Mouse (Mus musculus): Measurements from ENCODE around the gene Arl4d. TPM values are rescaled to one million over a fixed set of nuclear protein-coding genes. Genes with fewer than 3 reads are reported as not detected.
"Not testable (repeated sequence)": the region's sequence is repeated elsewhere in the genome, so short reads cannot be mapped to it uniquely, and the experiment has no call there.

Gene Arl4d
- polyA plus RNA-seq, 1 experiment from 2014 or later, result 4.3 TPM

- H3K4me3 ChIP-seq, result peak overlapping the region; percentile 45
- under 1% methylated on average over 38 of the region's 40 CpGs for WGBS
- H3K27ac ChIP-seq (replicated peaks), result peak overlapping the region; percentile 98
- H3K9me3 ChIP-seq (replicated peaks); H3K4me1 ChIP-seq; H3K36me3 ChIP-seq; H3K27me3 ChIP-seq (ENCODE audit: low read depth, poor library complexity, severe bottlenecking): not testable (repeated sequence)
- peak; percentile 86 for DNase-seq (ENCODE audit: low spot score)
These were observed 7.2 kb upstream of the Arl4d start for GRCm38 (mm10) chr11:101657886-101658750.

GRCm38 (mm10) chr11:101658751-101659558 is 6.4 kb upstream of the Arl4d start:
- Histone ChIP-seq H3K4me3 (no peak overlapping the region), H3K4me1 (peaks cover 8% of the 10 kb centered on the region), H3K27ac (replicated peaks) (peak overlapping the region; percentile 59; the same call in 1 of the 2 replicates), H3K36me3 (no peaks in the 10 kb centered on the region), H3K27me3 (ENCODE audit: low read depth, poor library complexity, severe bottlenecking) (no peaks in the 10 kb centered on the region), H3K9me3 (replicated peaks) (no peaks in the 10 kb centered on the region)
- WGBS, result 37% methylated on average over 10 of the region's 10 CpGs
- DNase-seq (ENCODE audit: low spot score), result peak; percentile 73

DNA sequence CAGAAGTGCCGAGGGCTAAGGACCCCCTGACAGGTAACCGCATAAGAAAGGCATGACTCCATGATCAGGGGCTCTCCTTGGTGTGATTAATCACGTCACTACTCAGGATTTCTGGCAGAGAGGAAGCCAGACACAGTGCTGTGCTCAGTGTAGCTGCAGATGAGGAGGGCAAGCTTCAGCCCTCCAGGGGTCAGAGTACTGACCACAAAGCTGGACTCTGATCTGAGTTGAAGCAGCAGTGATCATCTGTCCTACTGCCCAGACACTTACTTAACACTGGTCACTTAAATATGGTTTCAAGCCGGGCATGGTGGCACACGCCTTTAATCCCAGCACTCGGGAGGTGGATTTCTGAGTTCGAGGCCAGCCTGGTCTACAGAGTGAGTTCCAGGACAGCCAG is 4.2 kb upstream of the Arl4d start:
- Histone ChIP-seq H3K9me3 (replicated peaks) (no peaks in the 10 kb centered on the region), H3K27me3 (ENCODE audit: low read depth, poor library complexity, severe bottlenecking) (peaks cover 4% of the 10 kb centered on the region), H3K27ac (replicated peaks) (no peak overlapping the region), H3K4me3 (no peak overlapping the region), H3K4me1 (peaks cover 19% of the 10 kb centered on the region), H3K36me3 (no peaks in the 10 kb centered on the region)
- DNase-seq (ENCODE audit: low spot score), result no peak
- WGBS, result 81% methylated on average over 7 of the region's 7 CpGs

GRCm38 (mm10) chr11:101661786-101662185 is 3.6 kb upstream of the Arl4d start:
- Histone ChIP-seq H3K9me3 (replicated peaks) (no peaks in the 10 kb centered on the region), H3K4me1 (peaks cover 23% of the 10 kb centered on the region), H3K27me3 (ENCODE audit: low read depth, poor library complexity, severe bottlenecking) (peaks cover 10% of the 10 kb centered on the region), H3K27ac (replicated peaks) (no peak overlapping the region), H3K36me3 (no peaks in the 10 kb centered on the region), H3K4me3 (no peak overlapping the region)
- 77% methylated on average over 5 of the region's 5 CpGs for WGBS
- DNase-seq (ENCODE audit: low spot score), result no peak

GRCm38 (mm10) chr11:101663229-101664027 is 1.9 kb upstream of the Arl4d start:
- no peak overlapping the region for H3K4me3 ChIP-seq
- no peak for DNase-seq (ENCODE audit: low spot score)
- H3K4me1 ChIP-seq, result peaks cover 26% of the 10 kb centered on the region
- H3K27ac ChIP-seq (replicated peaks), result no peak overlapping the region
- WGBS, result 64% methylated on average over 11 of the region's 11 CpGs
- H3K9me3 ChIP-seq (replicated peaks), result no peaks in the 10 kb centered on the region
- peaks cover 16% of the 10 kb centered on the region for H3K27me3 ChIP-seq (ENCODE audit: low read depth, poor library complexity, severe bottlenecking)
- H3K36me3 ChIP-seq, result no peaks in the 10 kb centered on the region

DNA sequence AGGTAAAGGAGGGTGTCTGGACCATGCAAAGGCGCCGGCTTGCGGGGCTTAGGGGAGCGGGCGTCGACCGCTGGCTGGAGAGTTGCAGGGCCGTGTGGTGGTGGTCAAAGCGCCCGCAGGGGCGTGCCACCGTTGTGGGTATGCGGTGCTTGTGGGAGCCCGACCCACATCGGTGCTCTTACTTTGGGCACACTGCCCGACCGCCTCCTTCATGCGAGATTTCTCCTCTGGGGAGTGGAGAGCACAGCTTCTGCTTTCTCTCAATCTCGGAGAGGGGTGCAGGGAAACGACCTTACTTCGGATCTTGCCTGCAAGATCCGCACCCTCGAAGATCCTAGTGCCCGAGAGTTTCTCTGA is 273 bp downstream of the Arl4d start:
- H3K27ac ChIP-seq (replicated peaks), result peak overlapping the region; percentile 80
- DNase-seq (ENCODE audit: low spot score), result no peak
- 2% methylated on average over 24 of the region's 24 CpGs for WGBS

DNA sequence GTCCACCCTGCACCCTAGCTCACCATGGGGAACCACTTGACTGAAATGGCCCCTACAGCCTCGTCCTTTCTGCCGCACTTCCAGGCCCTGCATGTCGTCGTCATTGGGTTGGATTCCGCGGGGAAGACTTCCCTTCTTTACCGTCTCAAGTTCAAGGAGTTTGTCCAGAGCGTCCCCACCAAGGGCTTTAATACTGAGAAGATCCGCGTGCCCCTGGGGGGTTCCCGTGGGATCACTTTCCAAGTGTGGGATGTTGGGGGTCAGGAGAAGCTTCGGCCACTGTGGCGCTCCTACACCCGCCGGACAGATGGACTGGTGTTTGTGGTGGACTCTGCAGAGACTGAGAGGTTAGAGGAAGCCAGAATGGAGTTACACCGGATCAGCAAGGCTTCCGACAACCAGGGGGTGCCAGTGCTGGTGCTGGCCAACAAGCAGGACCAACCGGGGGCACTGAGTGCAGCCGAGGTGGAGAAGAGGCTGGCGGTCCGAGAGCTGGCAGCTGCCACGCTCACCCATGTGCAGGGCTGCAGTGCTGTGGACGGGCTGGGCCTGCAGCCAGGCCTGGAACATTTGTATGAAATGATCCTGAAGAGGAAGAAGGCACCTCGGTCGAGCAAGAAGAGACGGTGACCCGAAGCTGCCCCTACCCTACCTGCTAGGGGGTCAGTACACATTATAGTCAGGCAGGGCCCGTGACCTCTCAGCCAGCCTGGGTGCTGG is 1.4 kb downstream of the Arl4d start:
- Histone ChIP-seq H3K4me3 (peak overlapping the region; percentile 30), H3K27me3 (ENCODE audit: low read depth, poor library complexity, severe bottlenecking) (peaks cover 16% of the 10 kb centered on the region), H3K9me3 (replicated peaks) (no peaks in the 10 kb centered on the region), H3K27ac (replicated peaks) (no peak overlapping the region), H3K36me3 (no peaks in the 10 kb centered on the region), H3K4me1 (peaks cover 36% of the 10 kb centered on the region)
- 82% methylated on average over 28 of the region's 28 CpGs for WGBS
- no peak for DNase-seq (ENCODE audit: low spot score)

More for the DNA sequence above, 273 bp downstream of the Arl4d start:
- no peaks in the 10 kb centered on the region for H3K9me3 ChIP-seq (replicated peaks)
- peaks cover 36% of the 10 kb centered on the region for H3K4me1 ChIP-seq
- peaks cover 16% of the 10 kb centered on the region for H3K27me3 ChIP-seq (ENCODE audit: low read depth, poor library complexity, severe bottlenecking)
- H3K36me3 ChIP-seq, result no peaks in the 10 kb centered on the region
- peak overlapping the region; percentile 73 for H3K4me3 ChIP-seq

GRCm38 (mm10) chr11:101667871-101668532 is 2.7 kb downstream of the Arl4d start:
- 79% methylated on average over 14 of the region's 14 CpGs for WGBS

DNA sequence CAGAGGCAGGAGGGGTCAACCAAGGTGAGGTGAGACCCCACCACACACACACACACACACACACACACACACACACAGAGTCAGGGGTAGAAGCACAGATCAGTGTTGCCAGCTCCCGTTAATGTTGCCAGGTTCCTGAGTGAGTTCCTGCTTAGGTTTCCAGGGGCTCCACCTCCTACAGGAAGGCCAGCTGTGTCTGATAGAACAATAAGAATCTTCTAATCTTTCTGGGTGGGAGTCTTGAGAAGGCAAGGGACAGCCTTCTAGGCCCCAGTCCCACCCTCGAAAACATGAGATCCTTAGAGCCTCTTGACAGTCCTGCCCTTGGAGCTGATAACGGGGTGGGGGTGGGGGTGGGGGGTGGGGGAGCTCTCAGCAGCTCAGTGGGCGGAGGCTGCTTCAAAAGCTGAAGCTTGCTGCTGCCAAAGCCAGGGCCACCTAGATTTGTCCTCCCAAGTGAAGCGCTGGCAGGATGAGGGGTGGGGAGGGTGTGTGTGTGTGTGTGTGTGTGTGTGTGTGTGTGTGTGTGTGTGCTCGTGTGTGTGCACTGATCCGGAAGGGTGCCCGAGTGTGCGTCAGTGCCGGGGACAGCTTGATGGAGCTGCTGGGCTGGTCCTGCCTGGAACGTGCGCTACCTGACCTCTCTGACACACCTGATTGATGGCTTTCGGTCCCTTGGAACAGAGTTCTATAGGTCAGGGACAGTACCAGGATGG is 3.4 kb downstream of the Arl4d start:
- H3K27me3 ChIP-seq (ENCODE audit: low read depth, poor library complexity, severe bottlenecking), result peaks cover 16% of the 10 kb centered on the region
- no peak overlapping the region for H3K4me3 ChIP-seq
- DNase-seq (ENCODE audit: low spot score), result no peak
- H3K36me3 ChIP-seq, result no peaks in the 10 kb centered on the region
- 65% methylated on average over 13 of the region's 13 CpGs for WGBS
- H3K4me1 ChIP-seq, result peaks cover 46% of the 10 kb centered on the region
- 0 out of 2 replicates have a peak overlapping the region, but pooled peaks have one; percentile 25 for H3K27ac ChIP-seq (replicated peaks)
- no peaks in the 10 kb centered on the region for H3K9me3 ChIP-seq (replicated peaks)

More at GRCm38 (mm10) chr11:101667871-101668532, 2.7 kb downstream of the Arl4d start:
- Histone ChIP-seq H3K36me3 (no peaks in the 10 kb centered on the region), H3K4me1 (peaks cover 39% of the 10 kb centered on the region), H3K27me3 (ENCODE audit: low read depth, poor library complexity, severe bottlenecking) (peaks cover 16% of the 10 kb centered on the region), H3K27ac (replicated peaks) (0 out of 2 replicates have a peak overlapping the region, but pooled peaks have one; percentile 25), H3K9me3 (replicated peaks) (no peaks in the 10 kb centered on the region), H3K4me3 (no peak overlapping the region)
- DNase-seq (ENCODE audit: low spot score), result no peak

- Histone ChIP-seq H3K27me3 (ENCODE audit: low read depth, poor library complexity, severe bottlenecking) (peaks cover 16% of the 10 kb centered on the region), H3K4me3 (no peak overlapping the region), H3K4me1 (peaks cover 40% of the 10 kb centered on the region), H3K9me3 (replicated peaks) (no peaks in the 10 kb centered on the region), H3K36me3 (no peaks in the 10 kb centered on the region), H3K27ac (replicated peaks) (no peak overlapping the region)
- DNase-seq (ENCODE audit: low spot score), result no peak
- 82% methylated on average over 1 of the region's 1 CpGs for WGBS
These were observed 5.0 kb downstream of the Arl4d start for GRCm38 (mm10) chr11:101670334-101670733.

GRCm38 (mm10) chr11:101671255-101671654 is 5.9 kb downstream of the Arl4d start:
- peaks cover 35% of the 10 kb centered on the region for H3K4me1 ChIP-seq
- no peaks in the 10 kb centered on the region for H3K36me3 ChIP-seq
- peaks cover 11% of the 10 kb centered on the region for H3K27me3 ChIP-seq (ENCODE audit: low read depth, poor library complexity, severe bottlenecking)
- H3K27ac ChIP-seq (replicated peaks), result no peak overlapping the region
- no peak for DNase-seq (ENCODE audit: low spot score)
- no peak overlapping the region for H3K4me3 ChIP-seq
- no peaks in the 10 kb centered on the region for H3K9me3 ChIP-seq (replicated peaks)
- 87% methylated on average over 4 of the region's 4 CpGs for WGBS

Measured in midbrain, embryonic 10.5 days (tissue).